Mouse (Mus musculus): Measurements from ENCODE around the gene Sh3bp1.

Sh3bp1 gene

DNA sequence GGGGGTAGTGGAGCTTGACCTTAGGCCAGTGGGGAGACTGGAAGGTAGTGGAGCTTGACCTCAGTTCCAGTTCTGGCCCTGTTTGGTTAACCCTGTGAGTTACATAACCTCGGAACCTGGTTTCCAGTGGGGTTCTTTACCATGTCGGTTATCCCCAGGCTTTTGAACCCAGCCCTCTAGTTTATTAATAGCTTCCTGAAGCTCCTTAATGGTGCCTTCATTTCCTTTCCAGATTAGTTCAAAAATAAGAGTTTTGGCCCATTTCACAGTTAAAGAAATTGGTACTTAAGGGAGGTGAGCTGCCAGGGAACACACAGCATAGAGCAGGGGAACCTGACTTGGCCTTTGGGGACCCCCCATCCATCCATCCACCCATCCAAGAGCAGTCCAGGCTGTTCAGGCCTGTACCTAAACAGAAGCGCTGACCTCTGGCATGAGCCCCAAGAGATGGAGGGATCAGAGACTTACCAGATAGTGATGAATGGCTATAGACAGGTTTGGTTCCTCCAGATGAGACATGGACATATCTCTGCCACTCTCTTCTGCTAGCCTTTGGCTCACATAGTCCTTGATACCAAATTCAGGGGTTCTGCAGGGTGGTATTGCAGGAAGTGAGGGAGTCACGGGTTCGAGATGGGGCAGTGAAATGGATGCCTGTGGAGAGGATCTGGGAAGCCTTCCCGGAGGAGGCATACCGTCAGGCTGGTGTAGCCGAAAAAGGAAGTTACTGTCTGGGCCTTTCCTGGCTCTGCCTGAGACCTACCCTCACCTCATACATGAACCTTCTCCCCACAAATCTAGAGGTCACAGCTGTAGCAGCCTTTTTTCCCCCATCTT, 15.5 kb downstream of the Sh3bp1 start:
- DNase-seq (ENCODE audit: low read depth, low spot score) = no peak

DNA sequence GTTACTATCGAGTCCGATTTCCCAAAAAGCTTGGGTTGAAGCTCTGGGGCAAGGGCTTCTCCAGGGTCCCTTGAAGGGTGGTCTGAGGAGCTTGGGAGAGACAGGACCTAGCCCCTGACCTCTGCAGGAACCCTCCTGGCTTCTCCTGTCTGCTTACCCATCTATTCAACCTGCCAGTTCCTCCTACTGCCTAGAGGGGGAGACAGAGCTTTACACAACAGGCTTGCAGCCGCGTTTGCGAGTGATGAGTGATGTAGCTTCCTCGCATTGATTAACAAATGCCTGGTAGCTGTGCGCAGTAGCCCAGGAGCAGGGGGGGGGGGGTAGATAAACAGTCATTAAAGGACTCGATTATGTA, 16.1 kb downstream of the Sh3bp1 start:
- peak; percentile 70 for DNase-seq (ENCODE audit: low read depth, low spot score)

DNA sequence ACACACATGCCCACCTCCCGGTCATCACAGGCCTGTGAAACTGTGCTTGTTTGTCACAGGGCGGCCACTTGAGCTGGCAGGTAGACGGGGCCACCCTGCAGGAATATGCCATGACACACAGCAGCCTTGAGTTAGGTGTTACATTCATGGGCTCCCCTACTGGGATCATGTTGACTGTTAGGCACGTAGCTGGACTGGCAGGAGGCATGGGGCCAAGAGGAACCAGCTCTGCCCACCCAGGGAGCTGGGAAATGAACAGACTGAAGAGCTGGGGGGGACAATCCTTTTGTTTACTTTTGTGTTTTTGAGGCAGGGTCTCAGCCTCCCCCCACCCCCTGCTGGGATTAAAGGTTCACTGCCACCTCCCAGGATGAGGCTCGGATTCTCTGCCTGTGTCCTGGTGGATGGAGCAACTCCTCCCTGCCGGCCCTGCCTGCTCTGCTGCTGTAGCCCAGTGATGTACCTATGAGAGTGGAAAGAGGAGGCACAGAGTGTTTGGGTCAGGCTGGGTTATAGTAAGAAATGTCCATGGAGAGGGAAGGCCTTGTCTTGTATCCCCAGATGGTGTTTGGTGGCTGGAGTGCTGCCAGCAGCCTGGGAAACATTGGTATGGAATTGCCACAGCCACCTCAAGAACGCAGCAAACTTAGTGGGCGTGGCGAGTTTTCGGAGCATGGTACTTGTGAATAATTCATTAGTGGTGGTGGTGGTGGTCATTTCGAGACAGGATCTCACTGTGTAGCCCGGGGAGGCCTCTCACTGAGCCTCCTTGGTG, 16.7 kb downstream of the Sh3bp1 start:
- DNase-seq (ENCODE audit: low read depth, low spot score) = no peak

DNA sequence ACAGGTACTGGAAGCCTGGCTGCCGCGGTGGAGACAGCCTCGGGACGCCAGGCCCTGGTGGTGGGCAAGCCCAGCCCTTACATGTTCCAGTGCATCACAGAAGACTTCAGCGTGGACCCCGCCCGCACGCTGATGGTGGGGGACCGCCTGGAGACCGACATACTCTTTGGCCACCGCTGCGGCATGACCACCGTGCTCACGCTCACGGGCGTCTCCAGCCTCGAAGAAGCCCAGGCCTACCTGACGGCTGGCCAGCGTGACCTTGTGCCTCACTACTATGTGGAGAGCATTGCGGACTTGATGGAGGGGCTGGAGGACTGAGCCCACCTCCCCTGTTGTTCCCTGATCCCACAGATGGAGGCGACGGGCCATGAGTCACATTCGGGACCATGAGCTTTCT, 18.6 kb downstream of the Sh3bp1 start:
- no peak for DNase-seq (ENCODE audit: low read depth, low spot score)

DNA sequence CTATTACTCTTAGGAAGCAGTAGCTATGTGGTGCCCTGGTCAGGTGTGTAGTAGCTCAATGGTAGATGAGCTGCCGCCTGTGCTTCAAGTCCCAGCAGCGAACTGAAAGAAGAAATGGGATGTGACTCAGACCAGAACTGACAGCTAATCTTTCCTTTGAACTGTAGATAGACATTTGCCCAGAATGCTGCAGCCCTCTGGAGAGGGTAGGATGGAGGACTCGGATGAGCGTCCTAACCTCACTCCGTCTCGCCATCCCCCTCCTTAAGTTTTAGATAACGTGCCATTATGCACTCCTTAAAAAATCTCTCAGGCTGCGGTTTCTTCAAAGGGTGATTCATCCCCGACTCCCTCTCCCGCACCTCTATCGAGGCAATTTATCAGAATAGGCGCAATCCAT, 20.3 kb downstream of the Sh3bp1 start:
- no peak for DNase-seq (ENCODE audit: low read depth, low spot score)

DNA sequence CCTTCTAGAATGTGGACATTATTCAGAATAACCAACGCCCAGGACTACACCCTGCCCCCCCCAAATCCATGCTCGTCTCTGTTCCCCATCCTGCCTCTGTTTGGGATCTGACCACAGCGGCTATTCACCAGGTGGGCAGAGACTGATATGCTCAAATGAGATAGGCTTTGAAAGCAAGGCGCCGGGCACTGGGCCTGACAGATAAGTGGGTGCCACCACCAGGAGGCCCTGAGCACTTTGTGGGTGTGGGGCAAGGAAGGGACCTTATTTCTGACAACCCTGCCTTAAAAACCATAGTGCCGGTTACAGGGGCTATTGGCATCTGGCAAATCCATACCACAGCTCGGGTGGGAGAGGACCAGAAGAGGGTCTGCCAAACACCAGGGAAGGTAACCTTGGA, 23.1 kb downstream of the Sh3bp1 start:
- no peak for DNase-seq (ENCODE audit: low read depth, low spot score)

DNA sequence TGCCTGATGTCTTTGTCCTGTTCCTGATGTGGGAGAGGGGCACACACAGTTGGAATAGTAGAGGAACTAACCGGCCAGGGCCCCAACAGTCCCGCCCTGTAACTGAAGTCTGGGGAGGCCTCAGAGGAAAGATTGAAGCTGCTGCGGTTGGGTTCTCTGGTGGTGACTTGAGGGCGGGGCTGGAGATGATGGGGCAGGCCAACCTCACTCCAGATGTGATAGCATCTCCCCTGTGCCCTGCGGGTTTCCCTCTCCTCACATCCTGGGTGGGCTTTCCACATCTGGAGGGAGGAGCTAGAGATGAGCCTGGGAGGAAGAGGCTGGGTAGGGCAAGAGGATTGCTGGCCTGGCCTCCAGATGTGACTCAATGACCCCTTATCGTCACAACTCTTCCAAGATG, 24.0 kb downstream of the Sh3bp1 start:
- DNase-seq (ENCODE audit: low read depth, low spot score) = no peak

DNA sequence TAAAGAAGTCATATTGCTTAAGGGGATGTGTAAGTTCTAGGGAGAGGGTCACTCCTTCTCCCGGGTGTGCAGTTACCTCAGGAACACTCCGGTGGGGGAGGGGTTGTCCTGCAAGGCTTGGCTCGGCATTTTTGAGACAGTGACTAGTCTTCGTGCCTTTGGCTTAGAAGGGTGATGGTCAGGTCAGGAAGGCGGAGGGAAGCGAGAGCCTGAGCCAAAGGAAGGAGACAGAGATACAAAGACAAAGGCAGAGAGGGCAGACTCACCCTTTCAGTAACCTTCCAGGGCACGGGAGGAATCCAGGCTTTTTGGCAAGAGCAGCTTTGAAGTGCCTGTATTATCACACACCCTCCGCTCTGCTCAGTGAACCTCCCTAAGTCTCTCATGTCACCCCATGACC, 25.6 kb downstream of the Sh3bp1 start:
- DNase-seq (ENCODE audit: low read depth, low spot score) = no peak

DNA sequence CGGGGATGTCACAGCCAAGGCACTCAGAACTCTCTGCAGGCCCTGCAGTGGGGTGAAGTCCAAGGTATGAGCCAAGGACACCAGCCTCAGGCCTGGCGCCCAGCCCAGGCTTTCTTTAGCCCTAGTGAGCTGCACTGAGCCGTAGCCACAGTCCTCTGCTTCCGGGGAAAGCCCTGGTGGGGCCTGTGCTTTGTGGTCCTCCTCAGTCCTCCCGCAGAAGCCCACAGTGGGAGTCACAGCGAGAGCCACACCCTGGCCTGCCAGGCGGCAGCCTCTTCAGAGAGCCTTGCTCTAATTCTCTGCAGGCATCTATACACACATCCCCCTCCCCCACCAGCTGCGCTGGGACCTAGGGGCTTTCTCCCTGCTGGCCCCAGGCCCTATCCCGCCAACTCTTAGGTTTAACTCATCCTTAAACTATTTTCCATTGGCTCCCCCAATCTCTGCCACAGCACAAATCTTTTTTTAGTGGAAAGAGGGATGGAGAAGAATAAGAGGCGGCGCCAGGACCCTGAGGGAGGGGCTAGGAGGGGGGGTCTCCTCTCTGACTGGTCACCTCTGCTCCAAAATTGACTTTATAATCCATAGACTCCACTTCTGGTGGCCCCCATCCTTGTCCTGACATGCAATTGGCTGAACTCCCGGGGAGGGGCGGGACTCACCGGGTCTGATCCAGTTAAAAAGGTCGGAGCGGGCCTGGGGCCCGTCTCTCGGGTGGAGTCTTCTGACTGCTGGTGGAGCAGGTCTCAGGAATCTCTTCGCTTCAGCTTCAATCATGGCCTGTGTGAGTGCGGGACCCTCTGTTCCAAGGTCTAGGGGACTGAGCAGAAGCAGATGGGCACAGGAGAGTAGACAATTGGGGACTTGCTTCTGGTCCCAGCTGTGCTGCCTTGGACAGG, 26.7 kb downstream of the Sh3bp1 start, which contains the start of gene Lgals1:
Lgals1 (plus strand) TSS at position 705 of the 899 bp plus-strand sequence.
- DNase-seq (ENCODE audit: low read depth, low spot score) = no peak

DNA sequence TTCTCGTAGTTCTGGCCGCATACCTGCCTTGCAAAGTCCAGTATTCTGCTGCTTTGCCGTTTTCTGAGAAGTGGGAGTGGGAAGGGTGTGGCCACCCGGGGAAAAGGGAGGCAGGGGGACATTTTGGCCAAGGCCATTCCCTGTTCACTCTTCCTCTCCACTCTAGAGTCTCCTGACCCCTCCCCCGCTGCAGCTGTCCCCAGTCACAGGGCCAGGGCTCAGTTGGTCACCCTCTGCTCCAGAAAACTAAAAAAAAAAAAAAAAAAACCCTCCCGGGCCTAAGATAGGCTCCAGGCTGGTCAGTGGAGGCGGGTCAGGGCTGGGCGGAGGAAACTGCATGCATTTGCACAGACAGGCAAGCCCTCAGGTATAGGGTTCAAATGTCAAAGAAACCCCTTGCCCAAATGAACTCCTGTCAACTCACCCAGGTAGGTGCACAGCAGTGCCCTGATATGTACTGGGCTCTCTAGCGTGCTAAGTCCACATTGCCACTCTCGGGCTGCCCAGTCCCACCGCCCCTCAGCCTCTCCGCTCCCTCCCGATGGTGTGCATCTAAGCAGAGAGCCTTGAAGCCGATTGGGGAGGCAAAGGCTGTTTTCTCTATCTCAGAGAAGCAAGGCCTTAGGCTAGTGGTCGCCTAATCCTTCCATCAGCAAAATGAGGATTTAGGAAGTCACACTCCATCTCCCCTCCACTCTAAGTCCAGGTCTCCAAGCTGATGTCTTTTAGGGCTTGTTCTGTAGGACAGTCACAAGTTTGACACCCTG, 27.6 kb downstream of the Sh3bp1 start:
- no peak for DNase-seq (ENCODE audit: low read depth, low spot score)

DNA sequence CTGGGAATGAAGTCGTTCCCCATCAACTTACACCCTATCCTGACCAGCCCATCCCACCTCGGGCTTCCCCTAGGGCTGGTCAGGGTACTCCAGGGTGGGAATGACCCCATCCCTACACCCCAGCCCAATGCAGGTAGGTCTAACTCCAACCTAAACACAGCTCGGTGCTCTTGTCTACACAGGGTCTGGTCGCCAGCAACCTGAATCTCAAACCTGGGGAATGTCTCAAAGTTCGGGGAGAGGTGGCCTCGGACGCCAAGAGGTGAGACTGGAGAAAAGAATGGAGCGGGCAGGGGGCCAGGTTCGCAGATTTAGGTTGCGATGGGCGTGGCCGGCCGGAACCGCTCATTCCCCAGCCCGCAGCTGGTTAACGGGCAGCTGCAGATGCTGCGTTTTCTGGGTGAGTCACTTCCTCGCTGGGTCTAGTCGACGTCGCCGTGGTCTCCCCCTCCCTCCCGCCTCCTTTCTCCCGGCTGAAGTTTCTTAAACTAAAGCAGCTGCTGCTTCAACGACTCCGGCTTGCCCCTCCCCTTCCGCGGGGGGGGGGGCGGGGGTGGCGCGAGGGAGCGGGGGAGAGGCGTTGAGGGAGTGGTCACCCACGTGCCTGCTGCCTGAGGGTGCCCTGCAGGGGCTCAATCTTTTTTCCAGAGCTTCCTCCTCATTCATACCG, 28.4 kb downstream of the Sh3bp1 start:
- no peak for DNase-seq (ENCODE audit: low read depth, low spot score)

DNA sequence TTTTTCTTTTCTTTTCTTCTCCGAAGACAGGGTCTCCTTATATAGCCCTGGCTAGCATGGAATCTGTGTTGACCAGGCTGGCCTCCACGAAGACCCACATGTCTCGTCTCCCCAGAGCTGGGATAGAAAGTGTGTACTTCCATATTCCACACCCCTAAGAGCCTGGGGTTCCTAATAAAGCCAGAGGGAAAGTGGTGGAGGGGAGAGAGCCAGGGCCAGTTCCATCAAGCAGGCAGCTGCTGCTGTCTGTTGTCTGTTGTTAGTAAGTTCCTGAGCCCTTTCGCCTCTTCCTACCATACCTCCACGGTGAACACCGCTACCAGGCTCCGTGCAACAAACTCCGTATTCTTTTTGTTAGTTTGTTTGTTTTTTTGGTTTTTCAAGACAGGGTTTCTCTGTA, 29.0 kb downstream of the Sh3bp1 start:
- no peak for DNase-seq (ENCODE audit: low read depth, low spot score)

DNA sequence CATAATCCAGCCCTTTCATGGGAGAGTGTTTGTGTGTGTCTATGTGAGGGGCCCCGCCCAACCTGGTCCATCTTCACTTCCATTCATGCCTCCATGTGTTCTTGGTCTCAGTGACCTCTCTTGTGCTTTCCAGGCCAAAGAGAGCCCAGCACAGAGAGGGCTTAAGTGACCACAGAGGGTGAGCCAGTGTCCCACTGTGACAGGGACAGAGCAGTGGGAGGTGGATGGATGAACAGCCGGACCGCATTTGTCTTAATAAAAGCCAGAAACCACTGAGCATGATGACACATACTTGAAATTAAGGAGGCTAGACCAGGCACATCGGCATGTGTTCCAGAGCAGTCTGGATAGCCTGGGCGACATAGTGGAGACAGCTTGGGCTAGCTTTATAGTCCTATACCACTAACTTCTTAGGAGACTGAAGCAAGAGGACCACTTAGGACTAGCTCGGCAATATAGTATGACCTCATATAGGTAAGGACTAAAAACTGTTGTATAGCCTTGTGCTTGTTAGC, 30.7 kb downstream of the Sh3bp1 start:
- DNase-seq (ENCODE audit: low read depth, low spot score) = no peak

DNA sequence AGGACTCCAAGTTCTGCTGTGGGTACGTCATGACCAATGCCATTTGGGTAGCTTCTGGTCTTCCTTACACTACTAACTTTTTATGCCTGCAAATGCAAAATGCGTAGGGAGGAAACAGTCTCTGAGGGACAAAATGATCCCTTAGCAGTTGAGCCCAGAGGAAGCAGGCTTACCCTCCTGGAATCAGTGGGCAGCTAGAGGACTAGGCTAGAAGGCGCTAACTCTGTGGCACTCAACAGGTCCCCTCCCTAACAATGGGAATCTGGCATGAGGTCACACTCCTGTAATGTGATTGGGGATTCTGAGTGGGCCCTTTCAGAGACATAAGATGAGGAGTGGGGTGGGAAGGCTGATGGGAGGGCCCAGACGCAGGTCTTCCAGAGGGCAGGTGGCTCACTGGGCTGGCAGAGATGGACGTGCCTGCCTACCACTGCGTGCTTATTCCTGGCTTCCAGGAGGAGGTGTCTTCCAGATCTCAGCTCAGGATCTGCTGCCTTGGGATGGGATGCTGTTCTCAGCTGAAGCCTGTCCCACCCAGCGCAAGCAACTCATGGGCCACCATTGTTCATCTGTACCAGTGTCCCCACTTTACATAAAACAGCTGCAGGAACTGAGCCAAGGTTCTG, 31.3 kb downstream of the Sh3bp1 start:
- DNase-seq (ENCODE audit: low read depth, low spot score) = no peak

DNA sequence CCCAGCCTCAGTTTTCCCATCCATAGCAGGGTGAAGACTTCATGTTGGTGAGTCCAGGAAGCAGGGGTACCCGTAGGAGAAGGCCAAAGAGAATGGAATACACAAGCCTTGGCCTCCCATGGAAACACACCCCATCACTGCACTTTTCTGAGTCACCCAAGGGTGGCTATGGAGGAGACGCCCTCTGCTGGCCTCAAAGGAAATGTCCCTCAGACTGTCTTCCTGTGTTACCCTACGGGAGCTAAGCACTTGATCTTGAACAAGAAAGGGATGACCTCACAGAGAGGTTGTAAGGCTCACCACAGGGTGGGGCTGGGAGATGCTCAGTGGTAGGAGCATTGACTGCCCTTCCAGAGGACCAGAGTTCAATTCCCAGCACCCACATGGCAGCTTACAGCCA, 32.0 kb downstream of the Sh3bp1 start:
- no peak for DNase-seq (ENCODE audit: low read depth, low spot score)

DNA sequence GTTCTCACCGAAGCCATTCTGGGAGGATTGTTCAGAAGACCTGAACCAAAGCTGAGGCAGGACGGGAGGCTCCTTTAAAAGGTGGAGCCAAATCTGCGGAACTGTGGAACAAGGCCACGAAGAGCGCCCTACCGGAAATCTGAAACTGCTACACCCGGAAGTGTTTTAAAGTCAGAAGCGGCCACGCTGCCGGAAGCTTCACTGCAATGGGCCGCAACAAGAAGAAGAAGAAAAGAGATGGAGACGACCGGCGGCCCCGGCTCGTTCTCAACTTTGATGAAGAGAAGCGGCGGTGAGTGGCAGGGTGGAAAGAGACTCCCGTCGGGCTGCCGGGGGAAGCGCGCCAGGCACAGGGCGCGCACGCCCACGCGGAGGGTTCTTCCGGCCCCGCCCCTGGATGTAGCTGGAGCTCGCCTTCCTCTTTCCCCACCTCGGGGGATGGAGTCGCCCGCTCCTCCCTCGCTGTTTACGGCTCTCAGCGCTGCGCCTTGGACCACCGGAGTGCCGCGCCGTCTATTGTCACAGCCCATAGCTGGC, 35.3 kb downstream of the Sh3bp1 start, which contains the start of gene Nol12:
Nol12 (plus strand) TSS at position 150 of the 537 bp plus-strand sequence.
- peak; percentile 85 for DNase-seq (ENCODE audit: low read depth, low spot score)

DNA sequence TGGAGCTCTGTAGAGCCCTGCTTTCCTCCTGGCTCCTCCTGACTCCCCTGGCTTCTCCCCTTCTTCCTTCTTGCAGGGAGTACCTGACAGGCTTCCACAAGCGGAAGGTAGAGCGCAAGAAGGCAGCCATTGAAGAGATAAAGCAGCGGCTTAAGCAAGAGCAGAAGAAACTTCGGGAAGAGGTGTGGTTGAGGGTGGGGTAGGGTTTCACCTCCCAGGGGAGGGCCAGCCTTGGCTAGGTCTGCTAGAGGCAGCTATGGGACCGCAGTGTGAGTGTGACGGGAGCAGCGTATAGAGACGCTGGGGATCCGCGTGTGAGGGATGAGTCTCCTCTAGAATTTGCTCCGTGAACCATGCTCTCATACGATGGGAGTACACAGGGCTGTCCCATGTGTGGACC, 36.8 kb downstream of the Sh3bp1 start:
- no peak for DNase-seq (ENCODE audit: low read depth, low spot score)

DNA sequence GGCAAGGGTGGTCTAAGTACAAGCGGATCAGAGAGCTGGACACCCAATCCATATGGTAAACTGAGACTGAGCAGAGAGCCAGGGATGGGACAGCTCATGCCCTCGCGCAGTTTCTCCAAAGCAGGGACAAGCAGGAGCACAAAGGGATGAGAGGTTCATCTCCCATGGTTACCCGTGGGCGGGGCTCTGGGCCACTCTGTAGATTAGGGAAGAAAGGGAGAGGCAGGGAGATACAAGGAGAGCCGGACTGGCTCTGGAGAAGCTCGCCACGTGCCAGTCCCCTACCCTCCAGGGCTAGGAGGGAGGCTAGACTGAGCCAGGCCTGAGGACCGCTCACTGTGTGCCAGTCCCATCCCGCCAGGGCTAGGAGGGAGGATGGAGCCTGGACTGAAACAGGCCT, 37.7 kb downstream of the Sh3bp1 start:
- no peak for DNase-seq (ENCODE audit: low read depth, low spot score)

DNA sequence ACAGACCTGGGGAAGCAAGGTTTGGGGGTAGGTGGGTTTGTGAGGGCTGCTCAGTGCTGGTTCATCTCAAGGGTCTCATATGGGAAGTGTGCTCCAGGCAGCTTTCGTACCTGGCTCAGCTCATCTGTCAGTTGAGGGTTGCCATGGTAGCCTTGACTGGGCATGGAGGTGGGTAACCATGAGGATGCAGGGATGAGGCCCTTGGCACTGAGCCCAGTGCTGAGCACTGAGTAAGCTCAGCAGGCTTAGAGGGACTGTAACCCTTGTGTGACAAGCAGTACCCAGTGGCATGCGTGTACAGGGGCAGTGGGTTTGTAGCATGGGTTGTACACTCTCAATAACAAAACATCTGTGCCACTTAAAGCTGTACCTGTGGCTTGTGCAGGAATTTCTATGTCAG, 38.4 kb downstream of the Sh3bp1 start:
- no peak for DNase-seq (ENCODE audit: low read depth, low spot score)

DNA sequence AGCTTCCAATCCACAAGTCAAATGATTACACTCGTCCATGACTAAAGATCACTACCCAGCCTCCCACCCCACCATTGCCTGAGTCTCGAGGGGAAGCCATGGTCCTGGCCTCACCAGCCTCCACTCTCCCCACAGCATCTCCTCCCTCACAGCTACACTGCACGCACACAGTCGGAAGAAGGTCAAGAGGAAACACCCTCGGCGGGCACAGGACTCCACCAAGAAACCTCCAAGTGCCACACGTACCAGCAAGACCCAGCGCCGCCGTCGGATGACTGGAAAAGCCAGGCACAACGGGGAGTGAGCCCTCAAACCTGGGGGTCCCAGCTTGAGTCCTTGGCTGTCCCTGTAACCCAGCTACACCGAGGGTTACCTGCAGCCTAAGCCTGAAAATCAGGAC, 40.8 kb downstream of the Sh3bp1 start:
- no peak for DNase-seq (ENCODE audit: low read depth, low spot score)
